Mouse (Mus musculus): ENCODE data around the gene Apobec4.
A peak's percentile ranks its signal among the peaks of the same experiment; 100 is the strongest.

The Apobec4 gene

DNA sequence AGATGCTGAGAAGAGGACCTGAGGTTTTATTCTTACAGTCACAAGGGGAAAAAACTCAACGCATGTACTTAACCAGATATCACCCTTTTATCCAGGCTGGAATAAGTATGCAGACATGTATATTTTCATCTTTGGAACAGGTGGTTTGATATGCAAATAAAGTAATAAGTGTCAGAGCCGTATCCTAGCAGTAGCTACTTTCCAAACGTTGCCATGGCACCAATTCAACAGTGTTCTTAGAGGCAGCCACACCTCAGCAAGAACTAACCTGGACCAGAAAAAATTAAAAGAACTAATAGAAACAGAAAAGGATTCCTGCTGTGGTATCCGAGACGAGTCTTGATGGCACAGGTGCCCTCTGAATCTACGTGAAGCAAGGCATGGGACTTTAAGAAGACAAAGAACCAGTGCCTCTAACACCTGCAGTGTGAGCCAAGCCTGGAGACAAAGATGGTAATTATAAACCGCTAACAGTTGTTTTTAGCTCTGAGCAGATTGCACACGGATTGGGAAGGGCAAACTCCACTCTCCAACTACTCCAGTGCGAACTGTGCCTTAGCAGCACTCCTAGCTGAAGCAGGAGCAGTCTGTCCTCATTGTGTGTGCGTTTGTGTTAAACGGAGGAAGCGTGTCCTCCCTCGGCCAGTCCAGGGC, at the start of gene Apobec4:
TSS of gene Apobec4 (plus strand) at position 240 of the 654 bp plus-strand sequence.
- no peak for DNase-seq (ENCODE audit: low spot score)

DNA sequence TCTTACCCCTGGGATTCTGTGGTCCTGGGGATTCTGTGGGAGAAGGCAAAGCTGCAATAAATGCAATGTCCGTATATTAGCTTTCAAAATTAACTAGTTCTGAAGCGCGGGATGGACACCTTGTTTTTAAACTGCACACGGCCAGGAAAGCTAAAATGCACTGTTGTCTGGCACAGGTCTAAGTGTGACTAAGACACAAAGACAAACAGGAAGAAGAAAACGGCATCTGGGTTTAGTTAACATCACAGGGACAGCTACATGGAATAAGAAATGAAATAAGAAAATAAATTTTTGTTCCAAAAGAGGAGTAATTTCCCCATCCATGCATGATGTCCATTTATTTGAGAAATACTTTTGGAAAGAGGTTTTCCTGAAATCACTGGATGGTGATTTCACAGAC, 49.3 kb upstream of the Apobec4 start:
- no peak for DNase-seq (ENCODE audit: low spot score)

DNA sequence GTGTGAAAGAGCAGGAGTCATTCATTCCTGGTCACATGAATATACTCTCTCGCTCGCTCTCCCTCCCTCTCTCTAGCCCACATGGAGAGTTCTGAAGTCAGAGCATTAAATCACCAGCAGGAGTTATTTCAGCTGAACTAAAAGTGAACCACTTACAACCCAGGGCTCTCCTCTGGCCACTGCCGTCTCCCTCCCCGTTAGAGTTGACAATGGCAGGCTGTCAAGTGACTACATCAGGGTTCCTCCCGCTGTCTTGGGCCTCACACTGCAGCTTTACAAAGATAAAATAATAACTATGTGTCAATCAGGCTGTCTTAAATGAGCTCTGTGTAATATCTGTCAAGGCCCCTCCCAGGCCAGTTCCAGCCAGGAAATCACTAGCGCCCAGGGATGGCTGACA, 47.4 kb upstream of the Apobec4 start:
- no peak for DNase-seq (ENCODE audit: low spot score)

DNA sequence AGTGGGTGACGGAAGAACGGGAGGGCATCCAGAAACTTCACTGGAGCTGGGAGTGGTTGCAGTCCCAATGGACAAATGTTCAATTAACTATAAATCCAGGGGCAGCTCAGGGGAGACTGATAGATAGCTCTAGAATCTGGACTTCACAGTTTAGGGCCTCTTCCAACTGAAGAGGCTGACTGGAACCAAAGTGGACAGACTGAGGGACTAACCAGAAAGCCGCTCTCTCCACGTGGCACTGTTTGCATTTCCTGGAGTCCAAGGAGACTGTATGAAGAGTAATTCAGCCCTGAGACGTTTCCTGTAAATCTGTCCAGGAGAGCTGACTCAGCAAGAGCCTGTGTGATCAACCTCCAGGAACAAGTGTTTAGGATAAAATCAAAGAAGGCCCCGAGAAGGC, 46.4 kb upstream of the Apobec4 start:
- DNase-seq (ENCODE audit: low spot score): no peak

DNA sequence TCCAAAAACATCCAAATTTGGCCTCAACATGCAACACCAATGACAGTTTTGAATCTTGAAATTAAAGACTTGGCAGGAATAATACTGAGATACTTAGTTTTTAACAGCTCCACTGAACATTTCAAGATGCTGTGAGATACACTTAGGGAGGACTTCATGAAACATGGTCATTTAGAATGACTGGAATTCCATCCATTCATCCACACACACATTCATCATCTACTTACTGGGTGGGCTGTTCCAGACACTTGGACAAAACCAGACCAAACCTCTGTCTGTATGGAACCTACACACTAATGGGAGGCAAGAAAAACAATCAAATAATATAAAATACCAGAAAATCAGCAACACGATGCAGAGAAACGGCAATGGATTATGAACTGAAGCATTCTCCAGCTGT, 42.8 kb upstream of the Apobec4 start:
- no peak for DNase-seq (ENCODE audit: low spot score)

DNA sequence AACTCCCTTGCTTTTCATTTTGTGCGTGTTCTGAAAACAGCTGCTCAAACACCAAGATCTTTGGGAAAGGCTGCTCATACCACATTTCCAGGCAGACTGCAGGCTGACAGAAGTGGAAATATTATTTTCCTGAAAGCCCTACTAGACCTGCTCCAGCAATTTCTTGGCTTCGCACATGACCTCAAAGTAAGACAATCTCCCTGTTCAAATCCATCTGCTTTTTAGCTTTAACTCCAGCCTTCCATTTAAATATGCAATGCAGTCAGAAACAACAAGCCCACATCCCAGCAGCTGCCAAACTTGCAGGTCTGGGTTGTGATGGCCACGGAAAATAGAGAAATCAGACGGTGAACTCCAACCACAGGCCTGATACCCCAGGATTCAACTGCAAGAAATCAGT, 39.3 kb upstream of the Apobec4 start:
- DNase-seq (ENCODE audit: low spot score): no peak

DNA sequence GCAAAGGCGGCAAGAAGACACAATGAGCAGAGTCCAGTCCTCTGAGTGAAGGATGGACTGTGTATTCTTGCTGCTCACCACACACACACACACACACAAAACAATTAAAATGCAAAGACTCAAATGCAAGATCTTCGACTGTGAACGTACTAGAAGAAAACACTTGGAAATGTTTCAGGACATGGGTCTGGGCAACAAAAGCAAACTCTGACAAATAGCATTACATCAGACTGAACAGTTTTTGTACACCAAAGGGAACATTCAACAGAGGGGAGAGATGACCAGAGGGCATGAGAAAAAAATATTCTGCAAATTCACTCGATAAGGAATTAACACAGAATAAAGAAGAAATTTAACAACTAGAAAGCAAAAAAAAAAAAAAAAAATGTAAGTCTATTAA, 36.4 kb upstream of the Apobec4 start:
- DNase-seq (ENCODE audit: low spot score): no peak

DNA sequence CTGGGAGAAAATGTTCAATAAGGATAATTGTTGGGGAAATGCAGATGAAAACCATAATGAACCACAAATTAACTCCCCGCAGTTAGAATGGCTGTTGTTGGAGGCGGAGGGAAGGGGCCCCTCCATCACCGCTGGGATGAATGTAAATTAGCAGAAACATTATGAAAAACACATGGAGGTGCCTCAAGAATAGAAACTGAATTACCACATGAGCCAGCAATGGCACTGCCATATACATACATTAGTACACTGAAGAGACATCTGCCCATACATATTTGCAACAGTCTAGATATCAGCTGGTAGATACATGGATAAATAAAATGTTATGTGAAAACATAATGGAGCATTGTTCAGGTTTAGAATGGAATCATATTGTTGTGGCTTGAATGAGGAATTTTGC, 35.9 kb upstream of the Apobec4 start:
- DNase-seq (ENCODE audit: low spot score): no peak

DNA sequence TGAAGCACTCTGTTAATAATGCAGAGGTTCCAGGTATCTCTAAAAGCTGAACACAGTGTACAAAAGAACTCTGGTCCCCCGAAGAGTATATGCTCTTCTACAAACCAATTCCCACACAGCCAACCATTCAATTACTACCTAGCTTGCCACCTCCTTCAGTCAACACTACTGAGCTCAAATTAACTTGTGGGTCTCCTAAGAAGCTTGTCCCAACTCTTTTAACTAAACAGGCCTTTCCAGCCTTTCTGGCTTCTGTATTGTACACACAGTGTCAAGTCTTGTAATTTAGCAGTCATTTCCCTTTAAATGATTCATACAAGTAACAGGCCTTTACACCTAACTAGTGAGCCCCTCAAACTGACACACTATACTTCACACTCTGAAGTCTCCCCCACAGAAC, 33.0 kb upstream of the Apobec4 start:
- DNase-seq (ENCODE audit: low spot score): no peak

DNA sequence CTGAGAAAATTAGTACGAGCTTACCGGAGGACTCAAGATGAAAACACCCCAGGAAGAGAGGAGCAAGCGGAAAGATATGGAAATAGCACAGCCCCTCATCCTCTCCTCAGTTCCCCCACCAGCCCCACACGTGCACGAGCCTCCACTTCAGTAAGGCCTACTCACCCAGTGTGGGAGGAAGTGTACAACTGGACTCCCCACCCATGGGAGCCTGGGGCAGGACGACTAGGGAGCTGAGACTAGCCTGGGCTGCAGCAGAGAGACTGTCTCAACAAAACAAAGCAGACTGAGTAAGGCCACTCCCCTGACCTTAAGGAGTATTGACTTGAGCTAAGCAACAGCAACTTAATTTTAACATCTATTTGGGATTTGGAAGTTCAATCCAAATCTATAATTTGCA, 32.2 kb upstream of the Apobec4 start:
- no peak for DNase-seq (ENCODE audit: low spot score)

DNA sequence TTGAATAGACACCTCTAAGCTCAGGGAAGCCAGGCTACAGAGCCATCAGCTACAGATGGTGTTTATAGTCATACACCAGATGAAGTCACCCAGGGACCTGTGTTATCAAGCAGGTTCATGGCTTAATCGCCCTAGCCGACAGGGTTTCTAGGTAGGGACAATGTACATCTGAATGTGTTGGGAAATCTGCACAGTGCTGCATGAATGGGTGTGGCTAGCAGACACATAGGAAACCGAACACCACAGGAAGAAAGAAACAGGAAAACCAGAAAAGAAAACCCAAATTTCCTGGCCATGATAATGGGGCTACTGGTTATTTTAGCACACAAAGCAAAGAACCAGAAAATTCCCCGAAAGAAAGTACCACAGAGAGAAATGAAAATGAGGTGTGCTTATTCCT, 29.4 kb upstream of the Apobec4 start:
- no peak for DNase-seq (ENCODE audit: low spot score)

DNA sequence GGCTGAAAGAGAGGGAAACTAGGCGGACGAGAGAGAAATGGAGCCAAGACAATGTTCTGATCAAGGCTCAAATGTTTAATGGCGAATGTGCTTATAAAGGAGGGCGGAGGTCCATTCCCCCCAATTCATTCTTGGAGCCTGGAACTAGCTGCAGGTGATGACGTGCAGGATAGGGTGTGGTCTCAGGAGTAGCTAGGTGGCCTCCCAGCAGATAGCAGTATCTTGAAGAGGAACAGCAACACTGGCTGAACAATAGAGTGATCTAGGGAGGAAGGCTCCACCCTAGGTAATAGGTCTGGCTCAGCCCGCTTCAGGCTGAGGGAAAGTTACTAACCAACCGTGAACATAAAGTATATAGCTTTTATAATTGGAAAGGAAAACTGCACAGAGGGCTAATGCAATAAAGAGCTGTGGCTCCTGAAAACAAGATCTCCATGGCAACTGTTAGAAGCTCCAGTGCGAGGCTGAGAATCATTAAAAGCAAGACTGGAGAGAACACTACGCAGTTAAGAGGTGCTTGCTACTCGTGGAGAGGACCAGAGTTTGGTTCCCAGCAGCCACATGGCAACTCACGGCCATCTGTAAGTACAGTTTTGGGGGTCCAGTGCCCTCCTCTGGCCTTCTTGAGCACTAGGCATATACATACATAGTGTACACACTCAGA, 28.7 kb upstream of the Apobec4 start:
- DNase-seq (ENCODE audit: low spot score): no peak

DNA sequence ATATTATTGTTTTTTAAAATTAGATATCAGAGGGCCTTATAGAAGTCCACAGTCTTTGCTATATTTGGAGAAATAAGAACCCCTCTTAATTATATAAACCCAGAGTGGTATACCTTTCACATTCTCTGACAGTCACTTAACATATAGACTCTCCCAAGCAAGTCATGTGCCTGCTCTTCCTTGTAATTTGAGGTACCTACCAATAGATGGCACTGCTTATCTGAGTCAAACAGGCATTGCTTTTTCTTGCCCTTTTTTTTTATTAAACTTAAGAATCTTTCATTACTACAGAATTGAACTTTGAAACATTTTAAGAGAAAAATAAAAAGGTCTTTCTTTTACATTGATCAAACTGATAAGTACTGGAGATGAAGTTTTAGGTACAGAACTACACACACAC, 26.1 kb upstream of the Apobec4 start:
- DNase-seq (ENCODE audit: low spot score): no peak

DNA sequence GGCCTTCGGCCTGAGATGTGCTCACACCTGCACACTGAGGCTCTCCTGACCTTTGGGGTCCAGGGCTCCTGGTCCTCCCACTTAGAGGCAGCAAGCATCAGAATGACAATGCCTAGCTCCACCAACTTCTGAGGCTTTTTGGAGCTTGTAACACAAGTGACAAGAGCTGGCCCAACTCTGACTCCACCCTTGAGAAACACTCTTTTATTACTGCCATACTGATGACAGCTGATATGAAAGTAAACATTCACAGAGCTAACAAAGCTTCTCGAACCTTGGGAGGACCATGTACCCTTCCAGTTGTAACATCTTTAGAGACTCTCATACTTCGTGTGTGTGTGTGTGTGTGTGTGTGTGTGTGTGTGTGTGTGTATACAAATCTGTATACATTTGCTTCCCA, 24.3 kb upstream of the Apobec4 start:
- no peak for DNase-seq (ENCODE audit: low spot score)

DNA sequence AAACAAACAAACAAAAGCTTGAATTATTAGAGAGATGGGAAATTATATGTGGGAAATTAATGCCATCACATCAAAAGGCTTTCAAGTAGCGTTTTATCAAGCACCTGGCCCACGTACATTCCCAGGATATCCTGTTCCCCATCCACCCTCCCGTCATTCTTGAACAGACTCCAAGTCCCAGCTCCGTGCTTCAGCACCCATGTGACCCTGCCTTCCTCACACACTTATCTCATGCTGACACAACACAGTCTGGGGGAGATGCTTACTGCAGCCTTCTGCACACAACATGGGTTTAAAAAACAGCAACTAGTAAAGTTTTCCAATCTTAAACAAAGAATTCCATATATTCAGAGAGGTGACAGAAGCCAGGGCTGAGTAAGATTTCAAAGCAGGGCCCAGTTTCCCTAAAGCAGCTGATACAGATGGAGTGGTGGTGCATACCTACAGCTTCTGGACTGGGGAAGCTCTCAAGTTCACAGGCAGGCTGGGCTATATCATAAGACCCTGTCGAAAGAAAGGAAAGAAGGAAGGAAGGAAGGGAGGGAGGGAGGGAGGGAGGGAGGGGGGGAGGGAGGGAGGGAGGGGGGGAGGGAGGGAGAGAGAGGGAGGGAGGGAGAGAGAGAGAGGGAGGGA, 22.6 kb upstream of the Apobec4 start:
- no peak for DNase-seq (ENCODE audit: low spot score)

DNA sequence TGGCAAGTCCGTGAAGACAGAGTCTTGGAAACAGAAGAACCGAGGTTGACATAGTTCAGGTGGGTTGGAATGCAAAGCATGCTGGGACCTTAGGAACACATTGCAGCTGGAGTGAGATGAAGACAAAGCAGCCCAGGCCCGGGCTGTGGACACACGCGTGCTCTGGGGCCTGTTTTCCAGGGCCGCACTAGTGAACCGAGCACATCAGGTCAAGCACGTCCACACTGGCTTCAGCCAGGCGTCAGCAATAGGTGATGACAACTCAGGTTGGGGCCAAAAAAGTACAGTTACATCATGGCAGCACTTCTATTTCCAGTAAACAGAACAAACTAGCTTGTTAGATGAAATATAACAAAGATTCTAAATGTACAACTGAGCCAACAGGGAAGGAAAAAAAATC, 11.6 kb upstream of the Apobec4 start:
- no peak for DNase-seq (ENCODE audit: low spot score)

DNA sequence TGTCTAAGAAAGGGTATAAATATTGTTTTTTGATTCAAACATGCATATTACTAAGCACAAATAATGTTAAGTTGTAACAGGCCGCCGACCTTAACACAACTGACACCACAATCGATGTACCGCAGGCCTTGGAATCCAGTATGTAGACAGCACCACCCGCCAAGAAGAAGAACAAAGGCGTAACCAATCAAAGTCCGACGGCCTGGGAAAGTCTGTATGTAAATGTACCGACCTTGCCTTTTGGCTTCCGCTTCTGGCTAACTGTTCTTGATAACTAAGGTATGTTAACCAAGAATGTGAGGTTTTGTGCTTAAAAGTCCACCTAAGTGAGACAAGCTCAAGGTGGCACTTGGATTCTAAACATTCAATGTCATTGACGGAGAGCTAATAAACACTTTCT, 11.0 kb upstream of the Apobec4 start:
- DNase-seq (ENCODE audit: low spot score): no peak

DNA sequence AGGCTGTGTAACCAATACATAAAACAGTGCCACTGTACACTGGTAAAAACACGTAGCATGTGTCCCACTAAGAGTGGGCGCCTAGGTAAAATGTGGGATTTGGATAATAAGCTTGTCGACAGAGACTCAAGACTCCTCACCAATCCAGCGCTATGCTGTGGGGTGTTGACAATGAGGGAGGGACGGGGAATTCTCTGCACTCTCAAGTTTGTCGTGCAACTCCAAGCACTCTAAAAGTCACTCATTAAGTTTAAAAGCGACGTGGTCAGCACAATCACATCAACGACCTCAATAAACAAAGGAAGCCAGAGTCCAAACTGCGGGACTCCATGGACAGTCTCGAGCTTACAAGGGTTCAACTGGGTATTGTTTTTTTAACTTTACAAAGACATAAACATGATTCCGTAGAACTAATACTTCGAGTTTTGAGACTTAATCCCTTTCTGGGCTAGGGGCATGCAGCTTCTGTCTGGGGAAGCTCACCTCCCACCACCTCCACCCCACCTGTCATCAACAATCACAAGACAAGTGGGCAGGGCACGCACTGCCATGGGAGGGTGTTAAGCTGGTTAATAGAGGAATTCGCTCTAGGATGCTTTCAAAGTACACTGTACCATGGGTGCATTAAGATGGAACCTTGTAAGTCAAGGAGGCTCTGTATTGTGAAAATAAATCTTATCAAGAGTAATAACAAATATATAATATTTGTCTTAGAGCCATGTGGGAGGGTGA, 7.1 kb upstream of the Apobec4 start:
- DNase-seq (ENCODE audit: low spot score): no peak

DNA sequence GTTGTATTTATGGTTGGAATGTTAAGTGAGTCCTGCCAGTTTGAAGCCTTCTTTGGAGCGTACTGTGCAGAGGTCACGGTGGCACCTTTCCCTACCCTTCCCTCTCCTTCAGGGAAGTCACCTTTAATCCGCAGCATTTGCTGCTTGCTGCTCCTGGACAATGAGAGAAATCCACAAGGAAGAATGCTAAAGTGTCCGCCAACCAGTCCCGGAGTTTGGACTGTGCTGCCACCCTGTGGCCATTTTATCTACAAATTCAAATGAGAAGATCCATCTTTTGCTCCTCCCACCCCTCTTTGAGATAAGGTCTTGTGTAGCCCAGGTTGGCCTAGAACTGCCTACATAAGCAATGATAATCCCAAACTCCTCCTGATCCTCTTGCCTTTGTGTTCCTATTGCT, 3.9 kb upstream of the Apobec4 start:
- DNase-seq (ENCODE audit: low spot score): peak; percentile 43

DNA sequence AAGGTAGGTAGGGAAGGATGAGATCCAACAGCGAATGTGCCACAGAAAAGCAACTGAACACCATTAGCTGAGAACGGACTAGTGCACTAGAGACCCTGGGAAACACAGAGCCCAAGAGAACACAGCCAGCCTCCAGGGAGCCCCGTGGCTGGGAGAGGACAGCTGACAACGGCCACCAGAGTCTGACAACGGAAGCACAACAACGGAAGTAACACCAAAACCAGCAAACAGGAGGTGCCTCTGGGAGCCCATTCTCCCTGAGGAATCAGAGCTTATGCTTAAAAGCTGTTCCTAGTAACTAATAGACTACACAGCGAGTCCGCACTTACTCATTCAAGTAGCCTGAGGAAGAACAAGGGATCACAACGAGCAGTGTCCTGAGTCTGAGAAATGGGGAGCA, 1.1 kb upstream of the Apobec4 start:
- DNase-seq (ENCODE audit: low spot score): no peak

DNA sequence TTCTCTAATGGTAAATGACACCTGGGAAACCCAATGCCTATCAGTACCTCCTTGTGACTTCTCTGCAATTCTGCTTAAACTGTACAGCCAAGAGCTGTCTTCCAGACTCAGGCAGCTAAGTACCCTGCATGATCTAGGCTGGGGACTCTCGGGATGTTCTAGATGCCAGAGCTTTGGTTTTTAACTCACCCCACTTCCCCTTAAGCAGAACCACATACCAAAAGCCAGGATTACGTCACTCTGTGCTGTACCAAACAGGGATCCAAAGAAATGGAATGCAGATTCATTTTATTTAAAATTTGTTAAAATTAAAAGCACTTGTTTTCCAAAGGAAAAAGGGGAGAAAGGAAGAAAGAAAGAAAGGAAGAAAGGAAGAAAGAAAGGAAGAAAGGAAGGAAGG, 11.4 kb downstream of the Apobec4 start:
- DNase-seq (ENCODE audit: low spot score): no peak

DNA sequence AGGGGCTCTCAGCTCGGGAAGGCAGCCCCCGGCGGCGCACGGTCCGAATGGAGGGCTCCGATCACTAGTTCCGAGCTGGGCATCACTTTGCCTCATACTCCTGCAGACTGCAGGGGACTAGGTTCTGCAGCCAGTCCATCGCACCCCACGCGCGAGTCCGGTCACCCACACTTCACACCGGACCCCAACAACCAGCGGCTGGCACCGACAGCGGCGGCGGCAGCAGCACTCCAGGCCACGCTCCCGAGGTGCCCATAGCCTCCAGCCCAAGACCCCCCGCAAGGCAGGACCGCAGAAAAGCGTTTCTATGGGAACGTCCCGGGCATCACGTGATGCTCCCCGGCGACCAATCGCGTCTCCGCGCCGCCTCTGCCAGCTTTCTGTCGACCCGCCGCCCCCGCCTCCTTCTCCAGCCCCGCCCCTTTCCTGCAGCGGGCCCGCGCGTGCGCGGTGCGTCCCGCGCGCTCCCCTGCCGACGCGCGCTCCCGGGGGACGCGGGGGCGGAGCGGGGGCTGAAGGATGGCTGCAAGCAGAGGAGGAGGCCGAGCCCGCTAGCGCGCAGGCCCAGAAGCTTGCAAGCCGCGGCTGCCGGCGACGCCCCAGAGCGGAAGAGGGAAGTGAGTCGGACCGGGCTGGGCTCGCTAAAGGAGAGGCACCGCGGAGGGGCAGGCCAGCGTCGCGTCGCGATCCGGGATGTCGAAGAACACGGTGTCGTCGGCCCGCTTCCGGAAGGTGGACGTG, 15.9 kb downstream of the Apobec4 start, which contains the start of the genes Rgl1 and Arpc5:
TSS of gene Rgl1 (minus strand) at position 320 of the 741 bp plus-strand sequence.
TSS of gene Arpc5 (plus strand) at position 511 of the 741 bp plus-strand sequence.
- peak; percentile 96 for DNase-seq (ENCODE audit: low spot score)

Measured in ovary, adult 18-20 months (tissue).